Mouse (Mus musculus): ENCODE results near the gene Sult2a5. TPM values are rescaled to one million over a fixed set of nuclear protein-coding genes. Genes with fewer than 3 reads are reported as not detected.

The Sult2a5 gene
- not detected in 2 replicates for polyA plus RNA-seq (2012; rRNA removed; ENCODE audit: low replicate concordance)

GRCm38 (mm10) chr7:13623667-13624066 lies at the start of gene Sult2a5:
TSS of gene Sult2a5 (plus strand) at chr7:13623967.

Other genes with a start within 250 kb of the Sult2a5 start
- gene Cabp5, start 225.8 kb upstream of the Sult2a5 start, polyA plus RNA-seq (2012; rRNA removed; ENCODE audit: low replicate concordance) = not detected in 2 replicates
- not detected in 2 replicates for gene Bsph1, start 173.1 kb upstream of the Sult2a5 start, polyA plus RNA-seq (2012; rRNA removed; ENCODE audit: low replicate concordance)
- not detected in 2 replicates for gene Bsph2, start 52.9 kb upstream of the Sult2a5 start, polyA plus RNA-seq (2012; rRNA removed; ENCODE audit: low replicate concordance)
- gene Sult2a2, start 109.5 kb downstream of the Sult2a5 start, polyA plus RNA-seq (2012; rRNA removed; ENCODE audit: low replicate concordance) = not detected in 2 replicates
- gene Sult2a1, start 213.4 kb downstream of the Sult2a5 start, polyA plus RNA-seq (2012; rRNA removed; ENCODE audit: low replicate concordance) = not detected in 2 replicates

All from mammary gland, adult 2 months (tissue).